Mouse (Mus musculus): Measurements from ENCODE around the gene Itih3. TPM values are rescaled to one million over a fixed set of nuclear protein-coding genes. Genes with fewer than 3 reads are reported as not detected.

The Itih3 gene
- polyA plus RNA-seq, 2 experiments from 2014 or later: not detected

Other genes starting within 250 kb of the Itih3 start
- 1 to 10 TPM; 6.8 to 8.3 TPM for gene Sfmbt1, start 208.9 kb downstream of the Itih3 start, polyA plus RNA-seq (2017; shearing (Covaris generic))
- 1 to 10 TPM; 4.9 to 5.7 TPM for gene Tmem110, start 98.2 kb downstream of the Itih3 start, polyA plus RNA-seq (2017; shearing (Covaris generic))
- 1 to 10 TPM in 1 of 2 experiments, under 1 TPM in 1; 0.68 to 1.8 TPM for gene Mustn1, start 44.6 kb downstream of the Itih3 start, polyA plus RNA-seq (2017; shearing (Covaris generic))
- gene Itih4, start 37.3 kb downstream of the Itih3 start, polyA plus RNA-seq (2017; shearing (Covaris generic)): not detected
- gene Itih1, start 19.5 kb upstream of the Itih3 start, polyA plus RNA-seq (2017; shearing (Covaris generic)): not detected
- gene Nek4, start 27.6 kb upstream of the Itih3 start, polyA plus RNA-seq (2017; shearing (Covaris generic)): 1 to 10 TPM; 4.6 to 6.6 TPM
- gene Glt8d1, start 77.6 kb upstream of the Itih3 start, polyA plus RNA-seq (2017; shearing (Covaris generic)): 1 to 10 TPM; 4.1 to 9.7 TPM
- gene Spcs1, start 77.9 kb upstream of the Itih3 start, polyA plus RNA-seq (2017; shearing (Covaris generic)): 100 to 1,000 TPM; 322 to 323 TPM
- 10 to 100 TPM; 41.0 to 51.7 TPM for gene Pbrm1, start 95.4 kb upstream of the Itih3 start, polyA plus RNA-seq (2017; shearing (Covaris generic))
- 10 to 100 TPM; 61.3 to 74.2 TPM for gene Gnl3, start 95.4 kb upstream of the Itih3 start, polyA plus RNA-seq (2017; shearing (Covaris generic))
- gene Smim4, start 205.2 kb upstream of the Itih3 start, polyA plus RNA-seq (2017; shearing (Covaris generic)): 100 to 1,000 TPM in 1 of 2 experiments, 10 to 100 TPM in 1; 76.4 to 122 TPM
- gene Nt5dc2, start 207.3 kb upstream of the Itih3 start, polyA plus RNA-seq (2017; shearing (Covaris generic)): not detected
- 1 to 10 TPM; 1.6 to 1.9 TPM for gene Stab1, start 244.9 kb upstream of the Itih3 start, polyA plus RNA-seq (2017; shearing (Covaris generic))